Mouse (Mus musculus) bone marrow, adult 2 months (tissue): ENCODE data around the gene Pawr. TPM values are rescaled to one million over a fixed set of nuclear protein-coding genes. Genes with fewer than 3 reads are reported as not detected.

Source experiments
- H3K27ac ChIP-seq: fragments of 200-500 bp; 2 replicates; pipeline ENCODE4 v1.5.1; 2012; ENCODE audit warnings: low read depth, mild to moderate bottlenecking, control low read depth, inconsistent platforms, low read length; ENCODE audit not compliant: control insufficient read depth, poor library complexity, insufficient read depth
- H3K4me1 ChIP-seq: fragments of 200-500 bp; 2 replicates; pipeline ENCODE4 v1.6.1; 2011; ENCODE audit warnings: low read length; ENCODE audit not compliant: control insufficient read depth, insufficient read depth
- H3K4me3 ChIP-seq: fragments of 200-500 bp; replicated peaks from 2 replicates; pipeline ENCODE3; 2011; ENCODE audit warnings: mild to moderate bottlenecking, low read depth, low read length, control low read depth; ENCODE audit not compliant: control insufficient read depth
- CTCF ChIP-seq: fragments of 200-500 bp; IDR thresholded peaks from 2 replicates; pipeline ENCODE4 v1.5.1; 2011; ENCODE audit warnings: low read length, control low read depth; ENCODE audit not compliant: control insufficient read depth, insufficient read depth
- POLR2A ChIP-seq: fragments of 200-500 bp; IDR thresholded peaks from 2 replicates; pipeline ENCODE4 v1.6.1; 2011; ENCODE audit warnings: low read depth, mild to moderate bottlenecking, control low read depth, low read length, borderline replicate concordance; ENCODE audit not compliant: control insufficient read depth
- WGBS: fragments of 180-500 bp; shearing (Covaris S2); methylation state at CpG from one replicate; pipeline ENCODE4 v1.1.7; 2018; 5-methylcytosine and 5-hydroxymethylcytosine counted together
- polyA plus RNA-seq: library from polyadenylated mRNA; stranded (reverse); fragments of >200 nt; gene quantifications from 2 replicates; pipeline ENCODE4 v1.2.4, GENCODE M21; 2011; ENCODE audit warnings: low replicate concordance; ENCODE audit not compliant: missing spikeins, insufficient read depth, insufficient read length

Pawr gene
- polyA plus RNA-seq, 1 experiment = 6.8 TPM

- TF ChIP-seq CTCF = no peak
- TF ChIP-seq POLR2A = no peak
- H3K27ac ChIP-seq = no peak overlapping the region
- no peaks in the 10 kb centered on the region for H3K4me1 ChIP-seq
- WGBS = 80% methylated on average over 11 of the region's 11 CpGs
- no peak overlapping the region for H3K4me3 ChIP-seq
These were observed 32.1 kb upstream of the Pawr start for GRCm38 (mm10) chr10:108299828-108300227.

GRCm38 (mm10) chr10:108300843-108301242 is 31.1 kb upstream of the Pawr start:
- H3K4me3 ChIP-seq = no peak overlapping the region
- H3K4me1 ChIP-seq = no peaks in the 10 kb centered on the region
- WGBS = 8% methylated on average over 19 of the region's 19 CpGs
- no peak overlapping the region for H3K27ac ChIP-seq
- TF ChIP-seq POLR2A (no peak), CTCF (peak; percentile 78)

GRCm38 (mm10) chr10:108307772-108308171 is 24.1 kb upstream of the Pawr start:
- Histone ChIP-seq H3K4me3 (no peak overlapping the region), H3K27ac (no peak overlapping the region), H3K4me1 (no peaks in the 10 kb centered on the region)
- no peak for TF ChIP-seq CTCF
- TF ChIP-seq POLR2A = no peak
- 88% methylated on average over 11 of the region's 11 CpGs for WGBS

GRCm38 (mm10) chr10:108310195-108310594 is 21.7 kb upstream of the Pawr start:
- TF ChIP-seq CTCF (no peak), POLR2A (no peak)
- no peaks in the 10 kb centered on the region for H3K4me1 ChIP-seq
- H3K27ac ChIP-seq = no peak overlapping the region
- H3K4me3 ChIP-seq = no peak overlapping the region
- 80% methylated on average over 5 of the region's 5 CpGs for WGBS

- WGBS = 73% methylated on average over 3 of the region's 3 CpGs
- H3K27ac ChIP-seq = no peak overlapping the region
- H3K4me3 ChIP-seq = no peak overlapping the region
- TF ChIP-seq CTCF = no peak
- TF ChIP-seq POLR2A = no peak
- no peaks in the 10 kb centered on the region for H3K4me1 ChIP-seq
These were observed 20.5 kb upstream of the Pawr start for GRCm38 (mm10) chr10:108311396-108311795.

GRCm38 (mm10) chr10:108313845-108314244 is 18.1 kb upstream of the Pawr start:
- TF ChIP-seq POLR2A (no peak), CTCF (no peak)
- Histone ChIP-seq H3K27ac (no peak overlapping the region), H3K4me3 (no peak overlapping the region), H3K4me1 (no peaks in the 10 kb centered on the region)
- 82% methylated on average over 6 of the region's 6 CpGs for WGBS

GRCm38 (mm10) chr10:108314396-108314795 is 17.5 kb upstream of the Pawr start:
- 84% methylated on average over 8 of the region's 8 CpGs for WGBS
- TF ChIP-seq POLR2A (no peak), CTCF (no peak)

GRCm38 (mm10) chr10:108315236-108315635 is 16.7 kb upstream of the Pawr start:
- no peaks in the 10 kb centered on the region for H3K4me1 ChIP-seq
- H3K27ac ChIP-seq = no peak overlapping the region
- 87% methylated on average over 7 of the region's 7 CpGs for WGBS
- no peak overlapping the region for H3K4me3 ChIP-seq
- TF ChIP-seq CTCF = no peak
- TF ChIP-seq POLR2A = no peak

More at GRCm38 (mm10) chr10:108314396-108314795, 17.5 kb upstream of the Pawr start:
- H3K27ac ChIP-seq = no peak overlapping the region
- no peak overlapping the region for H3K4me3 ChIP-seq
- no peaks in the 10 kb centered on the region for H3K4me1 ChIP-seq

GRCm38 (mm10) chr10:108328356-108328755 is 3.6 kb upstream of the Pawr start:
- no peak for TF ChIP-seq POLR2A
- no peak for TF ChIP-seq CTCF
- Histone ChIP-seq H3K4me1 (no peaks in the 10 kb centered on the region), H3K27ac (no peak overlapping the region), H3K4me3 (no peak overlapping the region)
- WGBS = 79% methylated on average over 7 of the region's 7 CpGs
